Mouse (Mus musculus): ENCODE data around the gene Cntnap1.
"Not testable (repeated sequence)": the region's sequence is repeated elsewhere in the genome, so short reads cannot be mapped to it uniquely, and the experiment has no call there.

Gene Cntnap1

GRCm38 (mm10) chr11:101149178-101150105 is 20.9 kb upstream of the Cntnap1 start:
- DNase-seq (ENCODE audit: low read depth): peak; percentile 81

DNA sequence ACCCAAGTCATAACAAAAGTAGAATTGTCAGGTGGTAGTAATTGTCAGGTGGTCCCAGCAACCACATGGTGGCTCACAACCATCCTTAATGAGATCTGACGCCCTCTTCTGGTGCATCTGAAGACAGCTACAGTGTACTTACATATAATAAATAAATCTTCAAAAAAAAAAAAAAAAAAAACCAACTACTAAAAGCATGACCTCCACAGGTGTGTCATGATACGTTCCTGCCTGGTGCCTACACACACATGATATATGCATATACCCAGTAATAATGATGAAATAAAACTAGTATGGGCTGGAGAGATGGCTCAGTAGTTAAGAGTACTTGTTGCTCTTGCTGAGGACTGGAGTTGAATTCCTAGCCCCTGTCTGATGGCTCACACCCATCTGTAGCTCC is 19.3 kb upstream of the Cntnap1 start:
- DNase-seq (ENCODE audit: low read depth): no peak

DNA sequence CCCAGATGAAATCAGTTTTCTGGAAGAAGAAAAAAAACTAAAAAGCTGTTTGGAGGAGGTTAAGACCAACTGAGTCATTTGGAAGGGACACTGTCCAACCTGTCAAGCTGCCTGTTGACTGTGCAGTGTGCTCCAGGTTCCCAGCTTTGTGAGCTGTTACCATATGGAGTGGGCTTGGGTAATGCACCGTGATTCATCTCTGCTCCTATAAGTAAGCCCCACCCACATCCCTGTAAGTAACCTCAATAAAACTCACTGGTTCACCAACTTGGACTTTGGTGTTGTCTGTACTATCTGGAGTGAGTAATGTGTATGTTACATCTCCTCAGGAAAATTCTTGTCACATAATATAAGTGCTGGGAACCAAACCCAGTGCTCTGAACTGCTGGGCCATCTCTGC is 17.5 kb upstream of the Cntnap1 start:
- peak; percentile 67 for DNase-seq (ENCODE audit: low read depth)

GRCm38 (mm10) chr11:101154648-101155047 is 15.7 kb upstream of the Cntnap1 start:
- no peak for DNase-seq (ENCODE audit: low read depth)

- no peak for DNase-seq (ENCODE audit: low read depth)
Measured at GRCm38 (mm10) chr11:101155151-101155550, 15.2 kb upstream of the Cntnap1 start.

- DNase-seq (ENCODE audit: low read depth): no peak
Measured at GRCm38 (mm10) chr11:101155728-101156371, 14.5 kb upstream of the Cntnap1 start, which contains the start of gene Tubg2. TSS of gene Tubg2 (plus strand) at chr11:101155907.

- DNase-seq (ENCODE audit: low read depth): not testable (repeated sequence)
Measured at GRCm38 (mm10) chr11:101160151-101160550, 10.2 kb upstream of the Cntnap1 start.

GRCm38 (mm10) chr11:101160981-101161505 is 9.3 kb upstream of the Cntnap1 start:
- DNase-seq (ENCODE audit: low read depth): not testable (repeated sequence)

GRCm38 (mm10) chr11:101161551-101161950 is 8.8 kb upstream of the Cntnap1 start:
- DNase-seq (ENCODE audit: low read depth): no peak

GRCm38 (mm10) chr11:101162301-101162700 is 8.0 kb upstream of the Cntnap1 start:
- no peak for DNase-seq (ENCODE audit: low read depth)

GRCm38 (mm10) chr11:101162772-101163171 is 7.6 kb upstream of the Cntnap1 start:
- DNase-seq (ENCODE audit: low read depth): peak; percentile 38

GRCm38 (mm10) chr11:101163476-101164350 is 6.6 kb upstream of the Cntnap1 start:
- no peak for DNase-seq (ENCODE audit: low read depth)

GRCm38 (mm10) chr11:101164351-101164665 is 6.0 kb upstream of the Cntnap1 start:
- no peak for DNase-seq (ENCODE audit: low read depth)

DNA sequence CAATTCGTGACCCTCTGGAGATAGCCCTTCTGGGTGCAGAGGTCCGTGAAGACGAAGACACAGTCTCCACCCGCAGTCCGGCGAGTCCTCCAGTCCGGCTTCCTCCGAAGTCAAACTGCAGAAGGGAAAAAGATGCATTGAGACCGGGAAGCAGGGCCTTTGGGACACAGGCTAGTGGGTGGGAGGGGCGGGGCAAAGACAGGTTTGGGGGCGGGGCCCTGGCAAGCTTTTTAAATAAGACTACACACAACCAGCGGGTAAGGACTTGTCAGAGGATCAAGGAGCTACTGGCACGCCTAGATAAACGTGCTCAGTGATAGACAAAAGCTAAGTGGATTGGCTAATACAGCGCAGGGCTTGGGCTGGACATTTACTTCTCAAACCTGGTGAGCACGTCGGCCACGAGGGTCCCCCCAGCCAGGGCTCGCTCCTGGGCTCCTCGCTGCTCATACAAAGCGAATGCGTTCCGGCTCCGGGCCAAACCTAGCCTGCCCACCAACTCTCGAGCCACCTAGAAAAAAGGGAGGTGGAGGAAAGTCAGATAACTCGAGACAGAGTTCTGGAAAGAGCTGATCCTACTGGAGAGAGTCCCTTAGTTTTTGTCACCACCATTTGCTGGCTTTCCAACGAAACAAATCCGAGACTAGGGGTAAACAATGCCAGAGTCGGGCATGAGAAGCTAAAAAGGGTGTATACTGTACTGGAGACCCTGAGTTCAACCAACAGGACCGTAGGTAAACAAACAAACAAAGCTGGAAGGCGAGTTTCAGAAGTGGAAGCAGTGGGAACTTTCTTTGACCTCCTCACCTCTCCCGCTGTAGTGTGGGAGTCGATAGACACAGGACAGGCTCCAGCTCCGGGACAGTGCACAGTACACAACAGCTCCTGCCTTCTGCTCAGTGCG is 5.4 kb upstream of the Cntnap1 start:
- DNase-seq (ENCODE audit: low read depth): no peak

- no peak for DNase-seq (ENCODE audit: low read depth)
Measured at GRCm38 (mm10) chr11:101166357-101166756, 4.0 kb upstream of the Cntnap1 start.

DNA sequence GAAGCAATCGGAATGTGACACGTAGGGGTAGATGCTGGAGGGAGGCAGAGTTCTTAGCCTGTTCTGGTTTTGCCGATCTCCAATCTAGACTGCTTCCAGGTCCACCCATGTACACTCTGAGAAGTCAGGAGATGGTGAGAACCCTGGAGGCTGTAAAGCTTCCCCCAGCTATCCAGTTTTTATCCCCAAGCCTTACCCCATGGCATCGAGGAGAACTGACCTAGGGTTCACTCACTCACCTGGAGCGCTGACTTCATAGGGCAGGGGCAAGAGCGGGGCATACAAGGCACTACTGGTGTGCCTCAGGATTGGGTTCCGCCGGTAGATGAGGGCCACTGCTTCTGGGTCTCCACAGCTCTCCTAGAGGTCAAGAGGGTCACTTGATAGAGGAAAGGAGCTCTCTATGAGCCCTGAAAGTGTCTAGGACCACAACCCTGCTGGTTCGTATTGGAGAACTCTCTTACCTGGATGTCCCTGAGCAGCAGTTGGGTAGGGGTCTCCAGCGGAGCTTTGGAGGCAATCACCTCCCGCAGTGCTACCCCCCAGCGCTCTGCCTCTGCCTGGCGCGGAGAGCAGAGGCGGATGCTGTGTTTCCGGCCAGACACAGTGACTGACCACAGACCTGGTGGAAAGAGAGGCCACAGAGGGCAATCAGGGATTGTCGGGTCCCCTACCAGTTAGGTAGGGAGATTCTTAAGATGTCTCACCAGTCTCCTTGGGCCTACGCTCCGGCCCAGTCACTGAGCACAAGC is 2.9 kb upstream of the Cntnap1 start:
- no peak for DNase-seq (ENCODE audit: low read depth)

GRCm38 (mm10) chr11:101167963-101168300 is 2.4 kb upstream of the Cntnap1 start:
- DNase-seq (ENCODE audit: low read depth): no peak

- peak; percentile 64 for DNase-seq (ENCODE audit: low read depth)
Measured at GRCm38 (mm10) chr11:101168301-101168980, 1.9 kb upstream of the Cntnap1 start.

DNA sequence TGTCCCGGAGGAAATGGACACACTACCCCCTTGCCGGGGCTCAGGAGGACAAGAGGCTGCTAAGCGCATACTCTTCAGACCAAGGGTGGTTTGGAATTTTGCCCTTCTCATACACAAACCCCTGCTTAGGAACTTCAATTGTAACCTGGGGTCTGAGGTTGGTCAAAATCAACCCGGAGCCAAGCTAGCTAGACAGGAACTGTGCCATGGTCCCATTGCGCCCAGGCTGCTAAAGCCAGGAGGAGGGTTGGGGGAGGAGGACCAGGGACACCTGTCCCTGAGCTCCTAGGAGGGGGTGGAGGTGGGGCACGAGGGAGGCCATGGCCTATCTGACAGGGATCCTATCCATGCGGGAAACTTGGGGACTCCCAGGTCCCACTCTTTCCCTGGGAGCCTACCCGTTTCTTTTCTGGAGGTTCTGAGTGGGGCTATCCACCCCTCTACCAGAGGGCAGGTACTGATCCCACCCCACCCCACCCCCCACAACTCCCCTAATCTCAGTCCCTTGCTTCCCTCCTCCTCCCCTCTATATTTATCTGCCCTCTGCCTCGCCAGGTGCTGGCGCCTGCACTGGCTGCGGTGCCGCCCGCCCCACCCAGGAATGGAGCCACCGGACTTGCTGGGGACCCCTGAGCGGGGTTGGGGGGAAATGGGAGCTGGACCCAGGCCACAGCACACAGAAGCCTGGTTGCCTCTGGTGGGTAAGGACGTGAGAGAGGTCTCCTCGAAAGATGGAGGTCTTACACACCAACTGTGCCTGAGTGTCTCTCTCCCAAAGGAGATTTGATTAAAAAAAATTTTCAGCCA is 819 bp upstream of the Cntnap1 start:
- DNase-seq (ENCODE audit: low read depth): no peak
